Mouse (Mus musculus) forelimb bud, embryonic 11.5 days (tissue): ENCODE data around the gene Plcb1.

ENCODE experiments used
- DNase-seq: peaks from one replicate; pipeline ENCODE4 v3.0.0-alpha.2; 2012; ENCODE audit warnings: low read depth, low spot score

The Plcb1 gene

DNA sequence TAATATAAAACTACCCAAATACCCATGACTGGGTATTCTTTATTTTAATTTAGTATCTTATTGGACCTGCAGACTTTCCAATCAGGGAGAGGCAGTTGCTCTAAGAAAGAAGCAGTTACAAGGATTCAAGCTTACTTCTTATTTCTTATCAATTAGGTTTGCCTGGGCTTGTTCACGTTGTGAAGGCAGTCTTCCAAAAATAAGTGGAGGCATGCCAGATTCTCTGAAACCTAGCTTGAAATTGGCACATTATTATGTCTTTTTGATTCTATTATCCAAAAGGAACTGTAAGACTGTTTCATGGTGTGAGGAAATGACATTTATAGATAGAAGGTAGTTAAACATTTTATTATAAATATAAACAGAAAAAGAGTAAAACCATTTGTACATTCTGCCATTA is 721.2 kb downstream of the Plcb1 start:
- DNase-seq = no peak

DNA sequence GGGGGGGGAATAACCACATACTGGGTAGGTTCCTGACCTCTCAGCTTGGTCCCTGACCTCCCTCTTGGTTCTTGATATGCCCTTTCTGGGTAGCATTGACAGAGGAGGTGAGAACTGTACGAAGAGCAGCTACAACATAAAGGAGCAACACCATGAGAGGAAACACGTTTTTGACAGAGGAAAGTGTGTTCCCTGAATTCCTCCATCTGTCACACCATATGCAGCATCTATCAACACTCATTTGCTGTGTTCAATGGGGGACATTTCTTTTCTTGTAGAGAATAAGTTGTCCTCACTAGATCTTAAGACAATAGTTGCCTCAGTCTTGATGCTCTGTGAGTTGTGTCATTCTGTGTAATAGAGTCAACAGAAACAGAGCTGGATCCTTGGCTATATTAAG is 733.1 kb downstream of the Plcb1 start:
- DNase-seq = no peak
